Mouse (Mus musculus): ENCODE measurements around the gene Cep131. TPM values are rescaled to one million over a fixed set of nuclear protein-coding genes. Genes with fewer than 3 reads are reported as not detected.

Gene Cep131
- polyA plus RNA-seq, 1 experiment from 2014 or later: 30.4 TPM

- 71% methylated on average over 18 of the region's 18 CpGs for WGBS
- no peak overlapping the region for H3K27ac ChIP-seq (ENCODE audit: low read length)
- no peaks in the 10 kb centered on the region for H3K36me3 ChIP-seq (ENCODE audit: control insufficient read depth, insufficient read depth, low read length)
- no peak for ATAC-seq
- H3K9me3 ChIP-seq (replicated peaks; ENCODE audit: control insufficient read depth, low read length, poor library complexity, severe bottlenecking): no peaks in the 10 kb centered on the region
- no peaks in the 10 kb centered on the region for H3K27me3 ChIP-seq (ENCODE audit: control insufficient read depth, insufficient read depth, low read depth, low read length)
- H3K4me3 ChIP-seq (ENCODE audit: low read depth, low read length): no peak overlapping the region
- H3K9ac ChIP-seq (ENCODE audit: low read depth, low read length): no peak overlapping the region
- H3K4me2 ChIP-seq (ENCODE audit: low read length): no peak overlapping the region
- peaks cover 7% of the 10 kb centered on the region for H3K4me1 ChIP-seq (ENCODE audit: control insufficient read depth, insufficient read depth, low read length)
These were observed 58.1 kb downstream of the Cep131 start for GRCm38 (mm10) chr11:120028319-120029092.

GRCm38 (mm10) chr11:120026941-120027340 is 59.7 kb downstream of the Cep131 start:
- H3K4me2 ChIP-seq (ENCODE audit: low read length): no peak overlapping the region
- no peaks in the 10 kb centered on the region for H3K36me3 ChIP-seq (ENCODE audit: control insufficient read depth, insufficient read depth, low read length)
- H3K9me3 ChIP-seq (replicated peaks; ENCODE audit: control insufficient read depth, low read length, poor library complexity, severe bottlenecking): no peaks in the 10 kb centered on the region
- no peak overlapping the region for H3K9ac ChIP-seq (ENCODE audit: low read depth, low read length)
- H3K27ac ChIP-seq (ENCODE audit: low read length): no peak overlapping the region
- 78% methylated on average over 3 of the region's 3 CpGs for WGBS
- no peaks in the 10 kb centered on the region for H3K27me3 ChIP-seq (ENCODE audit: control insufficient read depth, insufficient read depth, low read depth, low read length)
- H3K4me3 ChIP-seq (ENCODE audit: low read depth, low read length): no peak overlapping the region
- peaks cover 20% of the 10 kb centered on the region for H3K4me1 ChIP-seq (ENCODE audit: control insufficient read depth, insufficient read depth, low read length)
- ATAC-seq: no peak

GRCm38 (mm10) chr11:120022841-120023240 is 63.8 kb downstream of the Cep131 start:
- ATAC-seq: peak; percentile 78
- 39% methylated on average over 12 of the region's 12 CpGs for WGBS
- Histone ChIP-seq H3K9me3 (replicated peaks; ENCODE audit: control insufficient read depth, low read length, poor library complexity, severe bottlenecking) (no peaks in the 10 kb centered on the region), H3K4me3 (ENCODE audit: low read depth, low read length) (no peak overlapping the region), H3K4me1 (ENCODE audit: control insufficient read depth, insufficient read depth, low read length) (peaks cover 22% of the 10 kb centered on the region), H3K9ac (ENCODE audit: low read depth, low read length) (peak overlapping the region; percentile 54; the same call in 1 of the 2 replicates), H3K27me3 (ENCODE audit: control insufficient read depth, insufficient read depth, low read depth, low read length) (no peaks in the 10 kb centered on the region), H3K36me3 (ENCODE audit: control insufficient read depth, insufficient read depth, low read length) (0 out of 2 replicates have a peak, but pooled peaks cover 3% of the 10 kb centered on the region), H3K27ac (ENCODE audit: low read length) (peak overlapping the region; percentile 72), H3K4me2 (ENCODE audit: low read length) (peak overlapping the region; percentile 18)

GRCm38 (mm10) chr11:120022216-120022615 is 64.4 kb downstream of the Cep131 start:
- Histone ChIP-seq H3K4me3 (ENCODE audit: low read depth, low read length) (no peak overlapping the region), H3K27me3 (ENCODE audit: control insufficient read depth, insufficient read depth, low read depth, low read length) (no peaks in the 10 kb centered on the region), H3K9ac (ENCODE audit: low read depth, low read length) (0 out of 2 replicates have a peak overlapping the region, but pooled peaks have one; percentile 54), H3K36me3 (ENCODE audit: control insufficient read depth, insufficient read depth, low read length) (0 out of 2 replicates have a peak, but pooled peaks cover 3% of the 10 kb centered on the region), H3K27ac (ENCODE audit: low read length) (peak overlapping the region; percentile 72; the same call in 1 of the 2 replicates), H3K4me1 (ENCODE audit: control insufficient read depth, insufficient read depth, low read length) (peaks cover 22% of the 10 kb centered on the region), H3K9me3 (replicated peaks; ENCODE audit: control insufficient read depth, low read length, poor library complexity, severe bottlenecking) (no peaks in the 10 kb centered on the region), H3K4me2 (ENCODE audit: low read length) (no peak overlapping the region)
- 41% methylated on average over 8 of the region's 8 CpGs for WGBS
- no peak for ATAC-seq

GRCm38 (mm10) chr11:120021367-120021766 is 65.3 kb downstream of the Cep131 start:
- Histone ChIP-seq H3K4me1 (ENCODE audit: control insufficient read depth, insufficient read depth, low read length) (peaks cover 22% of the 10 kb centered on the region), H3K4me3 (ENCODE audit: low read depth, low read length) (no peak overlapping the region), H3K9me3 (replicated peaks; ENCODE audit: control insufficient read depth, low read length, poor library complexity, severe bottlenecking) (no peaks in the 10 kb centered on the region), H3K4me2 (ENCODE audit: low read length) (no peak overlapping the region), H3K36me3 (ENCODE audit: control insufficient read depth, insufficient read depth, low read length) (0 out of 2 replicates have a peak, but pooled peaks cover 3% of the 10 kb centered on the region), H3K27ac (ENCODE audit: low read length) (no peak overlapping the region), H3K27me3 (ENCODE audit: control insufficient read depth, insufficient read depth, low read depth, low read length) (no peaks in the 10 kb centered on the region), H3K9ac (ENCODE audit: low read depth, low read length) (no peak overlapping the region)
- 94% methylated on average over 16 of the region's 16 CpGs for WGBS
- no peak for ATAC-seq

- WGBS: 47% methylated on average over 23 of the region's 23 CpGs
- no peaks in the 10 kb centered on the region for H3K9me3 ChIP-seq (replicated peaks; ENCODE audit: control insufficient read depth, low read length, poor library complexity, severe bottlenecking)
- H3K27me3 ChIP-seq (ENCODE audit: control insufficient read depth, insufficient read depth, low read depth, low read length): no peaks in the 10 kb centered on the region
- peaks cover 22% of the 10 kb centered on the region for H3K4me1 ChIP-seq (ENCODE audit: control insufficient read depth, insufficient read depth, low read length)
- 0 out of 2 replicates have a peak overlapping the region, but pooled peaks have one; percentile 2 for H3K9ac ChIP-seq (ENCODE audit: low read depth, low read length)
- H3K4me3 ChIP-seq (ENCODE audit: low read depth, low read length): no peak overlapping the region
- peaks cover 9% of the 10 kb centered on the region for H3K36me3 ChIP-seq (ENCODE audit: control insufficient read depth, insufficient read depth, low read length)
- no peak for ATAC-seq
- no peak overlapping the region for H3K27ac ChIP-seq (ENCODE audit: low read length)
- no peak overlapping the region for H3K4me2 ChIP-seq (ENCODE audit: low read length)
These were observed 66.8 kb downstream of the Cep131 start for GRCm38 (mm10) chr11:120019542-120020440.

- Histone ChIP-seq H3K36me3 (ENCODE audit: control insufficient read depth, insufficient read depth, low read length) (peaks cover 17% of the 10 kb centered on the region), H3K9me3 (replicated peaks; ENCODE audit: control insufficient read depth, low read length, poor library complexity, severe bottlenecking) (no peaks in the 10 kb centered on the region), H3K27me3 (ENCODE audit: control insufficient read depth, insufficient read depth, low read depth, low read length) (no peaks in the 10 kb centered on the region), H3K9ac (ENCODE audit: low read depth, low read length) (no peak overlapping the region), H3K27ac (ENCODE audit: low read length) (no peak overlapping the region), H3K4me3 (ENCODE audit: low read depth, low read length) (no peak overlapping the region), H3K4me1 (ENCODE audit: control insufficient read depth, insufficient read depth, low read length) (peaks cover 7% of the 10 kb centered on the region; the same call in 1 of the 2 replicates), H3K4me2 (ENCODE audit: low read length) (no peak overlapping the region)
- 79% methylated on average over 8 of the region's 8 CpGs for WGBS
- no peak for ATAC-seq
These were observed 69.6 kb downstream of the Cep131 start for GRCm38 (mm10) chr11:120017011-120017410.

- Histone ChIP-seq H3K9ac (ENCODE audit: low read depth, low read length) (no peak overlapping the region), H3K4me1 (ENCODE audit: control insufficient read depth, insufficient read depth, low read length) (peaks cover 7% of the 10 kb centered on the region; the same call in 1 of the 2 replicates), H3K27ac (ENCODE audit: low read length) (no peak overlapping the region), H3K36me3 (ENCODE audit: control insufficient read depth, insufficient read depth, low read length) (peaks cover 20% of the 10 kb centered on the region), H3K4me2 (ENCODE audit: low read length) (no peak overlapping the region), H3K27me3 (ENCODE audit: control insufficient read depth, insufficient read depth, low read depth, low read length) (no peaks in the 10 kb centered on the region), H3K9me3 (replicated peaks; ENCODE audit: control insufficient read depth, low read length, poor library complexity, severe bottlenecking) (no peaks in the 10 kb centered on the region), H3K4me3 (ENCODE audit: low read depth, low read length) (no peak overlapping the region)
- WGBS: 92% methylated on average over 4 of the region's 4 CpGs
- ATAC-seq: no peak
These were observed 71.9 kb downstream of the Cep131 start for GRCm38 (mm10) chr11:120014758-120015157.
